Mouse (Mus musculus): Measurements from ENCODE around the gene Gdf15. TPM values are rescaled to one million over a fixed set of nuclear protein-coding genes. Genes with fewer than 3 reads are reported as not detected.

Gdf15 gene
- polyA plus RNA-seq, 1 experiment, result not detected

DNA sequence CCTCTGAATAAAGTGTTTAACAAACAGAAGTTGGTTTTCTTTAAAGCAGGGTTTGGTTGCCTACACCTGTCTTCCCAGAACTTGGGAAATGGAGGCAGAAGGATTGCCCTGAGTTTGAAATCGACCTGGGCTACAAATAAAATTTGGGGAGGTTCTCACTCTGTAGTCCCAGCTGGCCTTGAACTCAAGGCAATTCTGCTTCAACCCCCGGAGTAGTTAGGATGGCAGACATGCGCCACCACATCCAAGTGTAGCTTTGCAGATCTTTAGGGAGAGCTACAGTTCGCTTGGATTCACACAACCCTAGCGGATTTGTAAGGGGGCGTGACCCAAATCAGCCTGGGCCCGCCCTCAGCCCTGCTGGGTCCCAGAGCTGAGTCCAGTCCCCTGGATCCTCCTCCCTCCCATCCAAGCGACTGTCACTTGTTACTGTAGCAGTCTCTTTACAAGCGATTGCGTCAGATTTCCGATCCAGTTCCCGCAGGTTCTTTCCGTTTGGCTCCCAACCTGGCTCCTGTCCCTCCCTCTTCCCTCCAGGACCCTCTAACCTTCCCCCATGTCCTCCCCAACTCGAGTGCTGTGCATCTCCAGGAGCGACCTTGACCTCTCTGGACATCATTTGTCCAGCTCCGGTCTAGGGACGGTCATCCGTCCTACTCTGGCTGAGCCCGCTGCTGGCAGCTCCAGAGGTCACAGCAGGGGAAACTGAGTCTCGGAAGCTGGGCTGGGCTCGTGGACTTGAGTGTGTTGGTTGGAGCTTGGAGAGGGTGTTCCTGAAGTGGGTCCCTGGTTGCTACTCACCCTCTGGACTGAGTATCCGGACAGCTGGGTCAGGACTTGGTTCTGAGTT is 1.5 kb downstream of the Gdf15 start:
- 14% methylated on average over 22 of the region's 22 CpGs for WGBS
- TF ChIP-seq POLR2A (IDR thresholded peaks at IDR 0.05; ENCODE audit: borderline replicate concordance, control insufficient read depth, low read depth, low read length), result no peak
- TF ChIP-seq CTCF (IDR thresholded peaks at IDR 0.05; ENCODE audit: control insufficient read depth, insufficient read depth, low read length), result no peak
- Histone ChIP-seq H3K4me1 (ENCODE audit: control insufficient read depth, insufficient read depth, low read length) (peaks cover 10% of the 10 kb centered on the region), H3K27ac (ENCODE audit: control insufficient read depth, insufficient read depth, low read depth, low read length, poor library complexity) (no peak overlapping the region), H3K4me3 (replicated peaks; ENCODE audit: control insufficient read depth, low read depth, low read length) (no peak overlapping the region)

DNA sequence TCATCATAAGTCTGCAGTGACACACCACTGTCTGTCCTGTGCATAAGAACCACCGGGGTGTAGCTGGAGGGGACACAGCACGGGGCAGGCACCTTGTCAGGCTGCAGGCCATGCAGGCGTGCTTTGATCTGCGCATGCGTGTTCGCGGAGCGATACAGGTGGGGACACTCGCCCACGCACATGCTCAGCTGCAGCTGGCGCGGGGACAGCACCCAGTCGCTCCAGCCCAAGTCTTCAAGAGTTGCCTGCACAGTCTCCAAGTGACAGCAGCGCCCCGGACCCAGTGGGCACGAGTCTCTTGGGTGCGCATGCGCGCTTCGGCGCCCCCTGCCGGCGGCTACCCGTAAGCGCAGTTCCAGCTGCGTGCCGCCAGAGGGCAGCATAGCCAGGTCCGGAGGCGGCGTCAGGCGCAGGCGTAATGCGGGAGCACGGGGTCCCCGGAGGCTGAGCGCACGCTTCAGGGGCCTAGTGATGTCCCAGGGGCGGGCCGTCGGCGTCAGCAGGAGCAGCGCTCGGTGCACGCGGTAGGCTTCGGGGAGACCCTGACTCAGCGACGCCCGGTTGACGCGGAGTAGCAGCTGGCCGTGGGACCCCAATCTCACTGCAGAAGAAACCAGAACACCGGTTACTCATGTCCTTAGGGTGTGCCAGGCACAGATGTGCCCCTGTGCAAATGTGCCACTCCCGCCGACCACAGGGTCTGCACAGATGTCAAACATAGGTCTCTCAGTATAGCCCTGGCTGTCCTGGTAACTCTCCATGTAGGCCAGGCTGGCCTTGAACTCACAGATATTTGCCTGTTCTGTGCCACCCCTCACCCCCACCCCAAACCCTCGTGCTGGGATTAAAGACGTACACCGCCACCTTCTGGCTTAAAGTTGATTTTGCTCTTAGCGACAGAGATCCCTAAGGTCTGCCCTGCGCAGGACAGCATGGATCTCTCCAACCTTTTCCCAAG is 2.4 kb downstream of the Gdf15 start:
- TF ChIP-seq CTCF (IDR thresholded peaks at IDR 0.05; ENCODE audit: control insufficient read depth, insufficient read depth, low read length) (peak; percentile 99), POLR2A (IDR thresholded peaks at IDR 0.05; ENCODE audit: borderline replicate concordance, control insufficient read depth, low read depth, low read length) (peak; percentile 59; the same call in 1 of the 2 replicates)
- H3K4me1 ChIP-seq (ENCODE audit: control insufficient read depth, insufficient read depth, low read length), result peaks cover 4% of the 10 kb centered on the region
- peak overlapping the region; percentile 48 for H3K27ac ChIP-seq (ENCODE audit: control insufficient read depth, insufficient read depth, low read depth, low read length, poor library complexity)
- 1% methylated on average over 60 of the region's 60 CpGs for WGBS
- H3K4me3 ChIP-seq (replicated peaks; ENCODE audit: control insufficient read depth, low read depth, low read length), result peak overlapping the region; percentile 75

DNA sequence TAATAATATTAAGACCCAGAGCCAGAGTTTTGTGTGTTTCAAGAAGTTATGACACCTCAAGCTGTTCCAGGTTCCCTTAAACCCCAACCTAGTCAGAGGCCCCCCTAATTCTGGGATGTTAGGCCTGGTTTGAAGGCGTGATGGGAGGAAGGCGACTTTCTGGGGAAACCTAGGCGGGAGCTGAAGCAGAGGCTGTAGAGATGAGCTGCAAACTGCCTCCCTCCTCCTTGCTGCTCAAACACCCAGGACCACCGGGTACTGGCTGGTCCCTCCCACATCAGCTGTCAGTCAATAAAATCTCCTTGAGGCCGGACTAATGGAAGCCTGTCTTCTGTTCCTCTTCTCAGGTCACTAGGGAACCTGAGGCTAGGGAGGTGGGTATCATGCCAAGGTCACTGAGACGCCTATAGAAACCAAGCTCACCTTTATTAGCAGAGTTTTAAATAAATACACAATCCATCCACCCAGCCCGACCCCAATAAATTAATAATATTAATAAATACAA is 3.2 kb downstream of the Gdf15 start:
- H3K4me3 ChIP-seq (replicated peaks; ENCODE audit: control insufficient read depth, low read depth, low read length), result no peak overlapping the region

DNA sequence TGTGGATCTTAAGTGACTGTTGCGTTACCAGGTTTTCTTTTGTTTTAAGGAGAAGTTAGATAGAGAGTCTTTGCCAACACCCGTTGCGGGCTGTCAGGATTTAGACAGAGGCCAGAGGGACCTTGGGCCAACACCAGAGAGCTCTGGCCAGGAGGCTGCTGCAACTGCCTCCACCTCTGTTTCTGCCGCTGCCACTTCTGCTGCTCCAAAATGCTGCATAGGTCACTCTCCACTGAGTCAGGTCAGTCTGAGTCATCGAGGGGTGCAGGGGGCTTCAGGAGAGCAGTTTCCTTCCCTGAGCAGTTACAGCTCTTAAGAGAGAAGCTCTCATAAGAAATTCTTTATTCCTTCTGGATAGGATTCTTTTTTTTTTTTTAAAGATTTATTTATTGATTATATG is 5.2 kb downstream of the Gdf15 start:
- 67% methylated on average over 5 of the region's 5 CpGs for WGBS
- no peak overlapping the region for H3K27ac ChIP-seq (ENCODE audit: control insufficient read depth, insufficient read depth, low read depth, low read length, poor library complexity)
- peaks cover 1% of the 10 kb centered on the region; the same call in 1 of the 2 replicates for H3K4me1 ChIP-seq (ENCODE audit: control insufficient read depth, insufficient read depth, low read length)
- H3K4me3 ChIP-seq (replicated peaks; ENCODE audit: control insufficient read depth, low read depth, low read length), result no peak overlapping the region
- TF ChIP-seq POLR2A (IDR thresholded peaks at IDR 0.05; ENCODE audit: borderline replicate concordance, control insufficient read depth, low read depth, low read length) (no peak), CTCF (IDR thresholded peaks at IDR 0.05; ENCODE audit: control insufficient read depth, insufficient read depth, low read length) (no peak)

More for the DNA sequence above, 3.2 kb downstream of the Gdf15 start:
- TF ChIP-seq CTCF (IDR thresholded peaks at IDR 0.05; ENCODE audit: control insufficient read depth, insufficient read depth, low read length) (no peak), POLR2A (IDR thresholded peaks at IDR 0.05; ENCODE audit: borderline replicate concordance, control insufficient read depth, low read depth, low read length) (no peak)
- H3K27ac ChIP-seq (ENCODE audit: control insufficient read depth, insufficient read depth, low read depth, low read length, poor library complexity), result no peak overlapping the region
- peaks cover 1% of the 10 kb centered on the region; the same call in 1 of the 2 replicates for H3K4me1 ChIP-seq (ENCODE audit: control insufficient read depth, insufficient read depth, low read length)
- WGBS, result 56% methylated on average over 7 of the region's 7 CpGs

DNA sequence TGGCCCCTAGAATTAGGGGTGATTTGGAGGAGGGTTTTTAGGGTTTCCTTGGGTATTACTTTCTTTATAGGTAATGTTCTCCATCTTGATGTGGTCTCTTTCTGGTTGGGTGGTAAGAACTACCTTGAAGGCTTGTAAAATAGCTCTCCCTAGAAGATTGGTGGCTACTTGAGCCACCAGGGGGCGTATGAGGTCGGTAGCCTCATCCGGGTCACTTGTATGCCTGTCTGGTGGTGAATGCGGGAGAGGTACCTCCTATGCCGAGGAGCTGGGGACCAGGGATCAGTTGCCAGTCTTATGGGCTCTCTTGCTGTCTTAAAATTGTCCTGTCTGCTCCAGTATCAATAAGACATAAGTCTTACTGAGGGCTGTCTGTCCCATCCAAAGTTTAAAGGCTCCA is 7.2 kb downstream of the Gdf15 start:
- Histone ChIP-seq H3K27ac (ENCODE audit: control insufficient read depth, insufficient read depth, low read depth, low read length, poor library complexity) (no peak overlapping the region), H3K4me1 (ENCODE audit: control insufficient read depth, insufficient read depth, low read length) (peaks cover under 1% of the 10 kb centered on the region; the same call in 1 of the 2 replicates), H3K4me3 (replicated peaks; ENCODE audit: control insufficient read depth, low read depth, low read length) (no peak overlapping the region)
- 26% methylated on average over 5 of the region's 5 CpGs for WGBS
- TF ChIP-seq CTCF (IDR thresholded peaks at IDR 0.05; ENCODE audit: control insufficient read depth, insufficient read depth, low read length) (peak; percentile 74), POLR2A (IDR thresholded peaks at IDR 0.05; ENCODE audit: borderline replicate concordance, control insufficient read depth, low read depth, low read length) (no peak)

DNA sequence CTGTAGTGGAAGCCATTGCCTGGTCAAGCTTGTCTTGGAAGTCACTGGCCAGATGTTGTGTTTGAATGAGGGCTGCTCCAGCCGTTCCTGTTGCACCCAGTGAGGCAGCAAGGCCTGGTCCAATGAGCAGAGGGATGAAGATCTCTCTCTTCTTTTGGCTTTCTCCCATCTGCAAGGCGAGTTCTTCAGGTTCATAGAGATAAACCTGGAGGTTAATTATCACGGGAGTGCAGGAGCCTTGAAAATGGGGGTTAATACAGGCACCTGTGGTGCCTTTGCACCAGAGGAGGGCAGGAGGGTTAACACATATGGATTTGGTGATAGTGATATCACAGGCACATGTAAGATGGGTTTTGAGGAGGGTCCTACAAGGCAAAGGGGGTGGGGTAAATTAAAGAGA is 10.0 kb downstream of the Gdf15 start:
- no peak overlapping the region for H3K4me3 ChIP-seq (replicated peaks; ENCODE audit: control insufficient read depth, low read depth, low read length)
- 62% methylated on average over 3 of the region's 3 CpGs for WGBS

DNA sequence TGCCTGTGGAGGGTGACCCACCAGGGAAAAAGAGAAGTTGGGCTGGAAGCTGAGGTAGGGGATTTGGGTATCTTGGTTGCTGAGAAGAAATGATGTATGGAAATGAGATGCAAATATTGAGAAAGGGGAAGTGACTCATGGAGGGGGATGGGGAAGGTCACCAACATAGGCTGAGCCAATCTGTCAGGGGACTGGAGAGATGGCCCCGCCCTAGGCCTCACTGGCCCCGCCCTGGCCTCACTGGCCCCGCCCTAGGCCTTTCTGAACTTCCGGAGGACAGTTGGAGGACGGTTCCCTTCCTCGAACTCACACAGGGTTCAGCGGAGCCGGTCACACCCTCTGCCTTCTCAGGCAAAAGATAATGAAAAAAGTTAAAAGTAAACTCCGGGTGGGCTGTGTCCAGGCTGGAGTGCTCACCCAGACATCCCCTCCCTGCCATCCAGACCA is 13.3 kb downstream of the Gdf15 start:
- Histone ChIP-seq H3K4me1 (ENCODE audit: control insufficient read depth, insufficient read depth, low read length) (peaks cover 12% of the 10 kb centered on the region), H3K27ac (ENCODE audit: control insufficient read depth, insufficient read depth, low read depth, low read length, poor library complexity) (peak overlapping the region; percentile 89), H3K4me3 (replicated peaks; ENCODE audit: control insufficient read depth, low read depth, low read length) (peak overlapping the region; percentile 70)
- 3% methylated on average over 9 of the region's 9 CpGs for WGBS
- TF ChIP-seq POLR2A (IDR thresholded peaks at IDR 0.05; ENCODE audit: borderline replicate concordance, control insufficient read depth, low read depth, low read length) (0 out of 2 replicates have a peak, but pooled peaks have one; percentile 45), CTCF (IDR thresholded peaks at IDR 0.05; ENCODE audit: control insufficient read depth, insufficient read depth, low read length) (no peak)

More for the DNA sequence above, 10.0 kb downstream of the Gdf15 start:
- TF ChIP-seq CTCF (IDR thresholded peaks at IDR 0.05; ENCODE audit: control insufficient read depth, insufficient read depth, low read length) (no peak), POLR2A (IDR thresholded peaks at IDR 0.05; ENCODE audit: borderline replicate concordance, control insufficient read depth, low read depth, low read length) (no peak)
- Histone ChIP-seq H3K4me1 (ENCODE audit: control insufficient read depth, insufficient read depth, low read length) (peaks cover 10% of the 10 kb centered on the region), H3K27ac (ENCODE audit: control insufficient read depth, insufficient read depth, low read depth, low read length, poor library complexity) (peak overlapping the region; percentile 66)
